Mouse (Mus musculus) lung, embryonic 14.5 days (tissue): ENCODE data around the gene Ube2o. TPM values are rescaled to one million over a fixed set of nuclear protein-coding genes. Genes with fewer than 3 reads are reported as not detected.

Experiments used
- ATAC-seq: fragments of 200-750 bp; cut with Nextera tagmentation; 2 replicates; pipeline ENCODE4 v1.8.0; 2017; ENCODE audit warnings: mild to moderate bottlenecking, moderate TSS enrichment, moderate library complexity; ENCODE audit not compliant: insufficient read depth
- DNase-seq: peaks from one replicate; pipeline ENCODE4 v3.0.0-alpha.2; 2015
- H3K27ac ChIP-seq: fragments of 300-500 bp; sonication (generic); 2 replicates; pipeline ENCODE4 v1.5.1; 2014; ENCODE audit warnings: low read depth, mild to moderate bottlenecking, moderate library complexity
- H3K27me3 ChIP-seq: fragments of 300-500 bp; sonication (generic); 2 replicates; pipeline ENCODE4 v1.6.1; 2014; ENCODE audit warnings: low read length, control low read depth; ENCODE audit not compliant: insufficient read depth
- H3K36me3 ChIP-seq: fragments of 300-500 bp; sonication (generic); 2 replicates; pipeline ENCODE4 v1.6.1; 2014; ENCODE audit warnings: control low read depth; ENCODE audit not compliant: insufficient read depth
- H3K4me1 ChIP-seq: fragments of 300-500 bp; sonication (generic); 2 replicates; pipeline ENCODE4 v1.6.1; 2014; ENCODE audit warnings: antibody characterized with exemption, control low read depth; ENCODE audit not compliant: insufficient read depth
- H3K4me2 ChIP-seq: fragments of 300-500 bp; sonication (generic); 2 replicates; pipeline ENCODE4 v1.6.1; 2014; ENCODE audit warnings: mild to moderate bottlenecking
- H3K4me3 ChIP-seq: fragments of 300-500 bp; sonication (generic); 2 replicates; pipeline ENCODE4 v1.5.1; 2014; ENCODE audit warnings: low read depth, low read length
- H3K9ac ChIP-seq: fragments of 300-500 bp; sonication (generic); 2 replicates; pipeline ENCODE4 v1.6.1; 2014
- H3K9me3 ChIP-seq: fragments of 300-500 bp; sonication (generic); 2 replicates; pipeline ENCODE4 v1.6.1; 2016; ENCODE audit warnings: low read depth, low read length, control low read depth
- CTCF ChIP-seq: IDR thresholded peaks from 2 replicates; pipeline ENCODE4 v1.5.1; 2016; ENCODE audit warnings: antibody characterized with exemption, low read depth
- WGBS: fragments of 180-500 bp; shearing (Covaris S2); extraction: QIAGEN DNeasy Blood & Tissue Kit; methylation state at CpG from one replicate; pipeline ENCODE4 v1.1.7; 2014; 5-methylcytosine and 5-hydroxymethylcytosine counted together
- polyA plus RNA-seq: library from polyadenylated mRNA; unstranded; fragments of >200 nt; fragmentation: Nextera tagmentation; extraction: Ambion mirVana; gene quantifications from 2 replicates; pipeline ENCODE4 v1.2.1, GENCODE M21; 2014

Ube2o gene
- polyA plus RNA-seq, 1 experiment from 2014 or later, result 22.8 TPM

GRCm38 (mm10) chr11:116518482-116518881 lies 62.8 kb downstream of the Ube2o start:
- WGBS, result 33% methylated on average over 8 of the region's 8 CpGs
- peak; percentile 68 for ATAC-seq

GRCm38 (mm10) chr11:116515330-116516020 lies 65.8 kb downstream of the Ube2o start:
- Histone ChIP-seq H3K36me3 (no peaks in the 10 kb centered on the region), H3K9me3 (no peaks in the 10 kb centered on the region), H3K9ac (no peak overlapping the region), H3K4me3 (no peak overlapping the region), H3K27me3 (no peaks in the 10 kb centered on the region), H3K4me1 (no peaks in the 10 kb centered on the region), H3K27ac (no peak overlapping the region), H3K4me2 (peak overlapping the region; percentile 18; the same call in 1 of the 2 replicates)
- 19% methylated on average over 24 of the region's 24 CpGs for WGBS
- DNase-seq (no peak), ATAC-seq (no peak)
- TF ChIP-seq CTCF, result no peak

More at GRCm38 (mm10) chr11:116518482-116518881, 62.8 kb downstream of the Ube2o start:
- Histone ChIP-seq H3K27ac (peak overlapping the region; percentile 60; the same call in 1 of the 2 replicates), H3K9ac (no peak overlapping the region), H3K4me2 (no peak overlapping the region), H3K4me3 (no peak overlapping the region), H3K36me3 (no peaks in the 10 kb centered on the region), H3K4me1 (peaks cover 6% of the 10 kb centered on the region; the same call in 1 of the 2 replicates), H3K9me3 (no peaks in the 10 kb centered on the region), H3K27me3 (no peaks in the 10 kb centered on the region)
- no peak for TF ChIP-seq CTCF
- DNase-seq, result peak; percentile 89

GRCm38 (mm10) chr11:116513531-116514038 lies 67.7 kb downstream of the Ube2o start:
- 55% methylated on average over 4 of the region's 4 CpGs for WGBS

GRCm38 (mm10) chr11:116512987-116513386 lies 68.3 kb downstream of the Ube2o start:
- no peak for ATAC-seq
- DNase-seq, result no peak
- Histone ChIP-seq H3K27ac (no peak overlapping the region), H3K4me3 (no peak overlapping the region), H3K4me1 (no peaks in the 10 kb centered on the region), H3K27me3 (no peaks in the 10 kb centered on the region), H3K9ac (no peak overlapping the region), H3K36me3 (no peaks in the 10 kb centered on the region), H3K9me3 (no peaks in the 10 kb centered on the region), H3K4me2 (no peak overlapping the region)
- WGBS, result 78% methylated on average over 6 of the region's 6 CpGs
- TF ChIP-seq CTCF, result no peak

More at GRCm38 (mm10) chr11:116513531-116514038, 67.7 kb downstream of the Ube2o start:
- TF ChIP-seq CTCF, result no peak
- Histone ChIP-seq H3K4me1 (no peaks in the 10 kb centered on the region), H3K36me3 (no peaks in the 10 kb centered on the region), H3K27ac (no peak overlapping the region), H3K27me3 (no peaks in the 10 kb centered on the region), H3K9ac (no peak overlapping the region), H3K4me3 (no peak overlapping the region), H3K4me2 (no peak overlapping the region), H3K9me3 (no peaks in the 10 kb centered on the region)
- ATAC-seq (no peak; the same call in 1 of the 2 replicates), DNase-seq (no peak)

- Histone ChIP-seq H3K27me3 (no peaks in the 10 kb centered on the region), H3K9me3 (no peaks in the 10 kb centered on the region), H3K36me3 (no peaks in the 10 kb centered on the region), H3K4me1 (no peaks in the 10 kb centered on the region), H3K4me2 (no peak overlapping the region), H3K27ac (no peak overlapping the region), H3K9ac (no peak overlapping the region), H3K4me3 (no peak overlapping the region)
- DNase-seq (no peak), ATAC-seq (no peak)
- WGBS, result 91% methylated on average over 7 of the region's 7 CpGs
- TF ChIP-seq CTCF, result no peak
Measured at GRCm38 (mm10) chr11:116512154-116512553, 69.1 kb downstream of the Ube2o start.

GRCm38 (mm10) chr11:116511301-116511868 lies 69.9 kb downstream of the Ube2o start:
- Histone ChIP-seq H3K36me3 (no peaks in the 10 kb centered on the region), H3K27me3 (no peaks in the 10 kb centered on the region), H3K27ac (no peak overlapping the region), H3K4me1 (no peaks in the 10 kb centered on the region), H3K9me3 (no peaks in the 10 kb centered on the region), H3K4me3 (no peak overlapping the region), H3K4me2 (no peak overlapping the region), H3K9ac (no peak overlapping the region)
- ATAC-seq (no peak), DNase-seq (no peak)
- TF ChIP-seq CTCF, result no peak
- 39% methylated on average over 7 of the region's 7 CpGs for WGBS

- no peak overlapping the region for H3K9ac ChIP-seq
Measured at GRCm38 (mm10) chr11:116508689-116509088, 72.6 kb downstream of the Ube2o start.

More at GRCm38 (mm10) chr11:116508689-116509088, 72.6 kb downstream of the Ube2o start:
- ATAC-seq, result no peak
- no peaks in the 10 kb centered on the region for H3K9me3 ChIP-seq
- WGBS, result 32% methylated on average over 2 of the region's 2 CpGs
- H3K4me3 ChIP-seq, result no peak overlapping the region
- no peak overlapping the region for H3K4me2 ChIP-seq
- TF ChIP-seq CTCF, result no peak
- no peaks in the 10 kb centered on the region for H3K27me3 ChIP-seq
- H3K4me1 ChIP-seq, result no peaks in the 10 kb centered on the region
- no peak overlapping the region for H3K27ac ChIP-seq
- no peaks in the 10 kb centered on the region for H3K36me3 ChIP-seq
- no peak for DNase-seq
